Mouse (Mus musculus) small intestine, adult 2 months (tissue): ENCODE data around the gene Rab23.

Source experiments
- CTCF ChIP-seq: fragments of 200-500 bp; IDR thresholded peaks from 2 replicates; pipeline ENCODE4 v1.5.1; 2012; ENCODE audit warnings: low read depth, mild to moderate bottlenecking, control low read depth, inconsistent platforms, low read length, moderate library complexity, mixed read lengths; ENCODE audit not compliant: insufficient replicate concordance, insufficient read length; ENCODE audit errors: extremely low read depth
- POLR2A ChIP-seq: fragments of 200-500 bp; IDR thresholded peaks from 2 replicates; pipeline ENCODE4 v1.6.1; 2012; ENCODE audit warnings: low read depth, mild to moderate bottlenecking, control low read depth, inconsistent platforms, low read length, moderate library complexity

GRCm38 (mm10) chr1:33763826-33764225 lies 44.1 kb downstream of the Rab23 start:
- TF ChIP-seq CTCF (no peak), POLR2A (no peak)
